Mouse (Mus musculus) kidney, adult 18-20 months (tissue): ENCODE measurements at regions not wholly inside any gene's neighbourhood (a gene's known extent, or its start where the extent isn't known, plus 50 kb on each side); places are given as distances from the start of the nearest gene placed in this dataset.
A peak's percentile ranks its signal among the peaks of the same experiment; 100 is the strongest.
"Not testable (repeated sequence)": the region's sequence is repeated elsewhere in the genome, so short reads cannot be mapped to it uniquely, and the experiment has no call there.

Experiments
- DNase-seq: peaks from one replicate; pipeline ENCODE4 v3.0.0; 2021

- DNase-seq: not testable (repeated sequence)
These were observed 73.3 kb downstream of the Gm31371 start for GRCm38 (mm10) chr8:19976461-19976860.

- peak; percentile 74 for DNase-seq
These were observed 76.5 kb downstream of the Gm31371 start for GRCm38 (mm10) chr8:19979536-19980345.

- DNase-seq: not testable (repeated sequence)
These were observed 77.1 kb downstream of the Gm31371 start for GRCm38 (mm10) chr8:19980346-19980726.

GRCm38 (mm10) chr8:20008106-20008505 lies 104.9 kb downstream of the Gm31371 start:
- DNase-seq: not testable (repeated sequence)

GRCm38 (mm10) chr8:20010947-20011346 lies 107.8 kb downstream of the Gm31371 start:
- not testable (repeated sequence) for DNase-seq

GRCm38 (mm10) chr8:20013278-20013677 lies 110.1 kb downstream of the Gm31371 start:
- DNase-seq: not testable (repeated sequence)

- DNase-seq: not testable (repeated sequence)
These were observed 111.4 kb downstream of the Gm31371 start for GRCm38 (mm10) chr8:20014451-20015130.

GRCm38 (mm10) chr8:20015411-20016081 lies 112.4 kb downstream of the Gm31371 start:
- DNase-seq: not testable (repeated sequence)

GRCm38 (mm10) chr8:20016082-20016840 lies 113.1 kb downstream of the Gm31371 start:
- DNase-seq: peak; percentile 62

GRCm38 (mm10) chr8:20025521-20025920 lies 122.3 kb downstream of the Gm31371 start:
- not testable (repeated sequence) for DNase-seq

- DNase-seq: not testable (repeated sequence)
These were observed 124.8 kb downstream of the Gm31371 start for GRCm38 (mm10) chr8:20027956-20028355.

GRCm38 (mm10) chr8:20030131-20030530 lies 126.9 kb downstream of the Gm31371 start:
- not testable (repeated sequence) for DNase-seq

- peak; percentile 2 for DNase-seq
These were observed 154.4 kb downstream of the Gm31371 start for GRCm38 (mm10) chr8:20057626-20058025.

- DNase-seq: not testable (repeated sequence)
These were observed 194.9 kb downstream of the Gm31371 start for GRCm38 (mm10) chr8:20098121-20098520.

- DNase-seq: not testable (repeated sequence)
These were observed 197.0 kb downstream of the Gm31371 start for GRCm38 (mm10) chr8:20100241-20100640.

GRCm38 (mm10) chr8:20102374-20102773 lies 199.2 kb downstream of the Gm31371 start:
- not testable (repeated sequence) for DNase-seq

- not testable (repeated sequence) for DNase-seq
These were observed 204.0 kb downstream of the Gm31371 start for GRCm38 (mm10) chr8:20107154-20107553.

GRCm38 (mm10) chr8:20116785-20117184 lies 213.6 kb downstream of the Gm31371 start:
- DNase-seq: not testable (repeated sequence)

GRCm38 (mm10) chr8:20119581-20119980 lies 216.4 kb downstream of the Gm31371 start:
- not testable (repeated sequence) for DNase-seq

GRCm38 (mm10) chr8:20120186-20120585 lies 217.0 kb downstream of the Gm31371 start:
- not testable (repeated sequence) for DNase-seq

GRCm38 (mm10) chr8:20121391-20121909 lies 218.3 kb downstream of the Gm31371 start:
- DNase-seq: not testable (repeated sequence)
